Mouse (Mus musculus) liver, adult 2 months (tissue): ENCODE data around the gene Smurf2.

Experiments
- CTCF ChIP-seq: fragments of 200-500 bp; IDR thresholded peaks from 2 replicates; pipeline ENCODE4 v1.5.1; 2011; ENCODE audit warnings: low read depth, low read length, control low read depth
- POLR2A ChIP-seq: fragments of 200-500 bp; IDR thresholded peaks from 2 replicates; pipeline ENCODE4 v1.6.1; 2011; ENCODE audit warnings: low read length, control low read depth; ENCODE audit not compliant: insufficient read depth; ENCODE audit errors: extremely low read depth

- TF ChIP-seq POLR2A (no peak), CTCF (no peak)
Measured at GRCm38 (mm10) chr11:106817156-106817555, 103.4 kb downstream of the Smurf2 start.
